Mouse (Mus musculus) regulatory T cell (primary cell): ENCODE measurements around the gene Gfpt1.

ENCODE experiments used
- in situ Hi-C: fragments of 300-600 bp; cut with MboI, MseI; formaldehyde crosslinking; loops from one replicate; pipeline ENCODE4 v1.15.1; 2025; ENCODE audit warnings: high pct_unique_total_duplicates

Gene Gfpt1

GRCm38 (mm10) chr6:87133966-87134546 lies 91.4 kb downstream of the Gfpt1 start:
- in situ Hi-C loops, result no loop called here

- in situ Hi-C loops, result no loop called here
Observed at GRCm38 (mm10) chr6:87138479-87138878, 95.8 kb downstream of the Gfpt1 start.

- in situ Hi-C loops, result no loop called here
Observed at GRCm38 (mm10) chr6:87139796-87140553, 97.3 kb downstream of the Gfpt1 start.
